Mouse (Mus musculus) lung, embryonic 14.5 days (tissue): ENCODE measurements around the gene Ypel4. TPM values are rescaled to one million over a fixed set of nuclear protein-coding genes. Genes with fewer than 3 reads are reported as not detected.
"Not testable (repeated sequence)": the region's sequence is repeated elsewhere in the genome, so short reads cannot be mapped to it uniquely, and the experiment has no call there.

Experiments
- ATAC-seq: fragments of 200-750 bp; cut with Nextera tagmentation; 2 replicates; pipeline ENCODE4 v1.8.0; 2017; ENCODE audit warnings: mild to moderate bottlenecking, moderate TSS enrichment, moderate library complexity; ENCODE audit not compliant: insufficient read depth
- DNase-seq: peaks from one replicate; pipeline ENCODE4 v3.0.0-alpha.2; 2015
- H3K27ac ChIP-seq: fragments of 300-500 bp; sonication (generic); 2 replicates; pipeline ENCODE4 v1.5.1; 2014; ENCODE audit warnings: low read depth, mild to moderate bottlenecking, moderate library complexity
- H3K27me3 ChIP-seq: fragments of 300-500 bp; sonication (generic); 2 replicates; pipeline ENCODE4 v1.6.1; 2014; ENCODE audit warnings: low read length, control low read depth; ENCODE audit not compliant: insufficient read depth
- H3K36me3 ChIP-seq: fragments of 300-500 bp; sonication (generic); 2 replicates; pipeline ENCODE4 v1.6.1; 2014; ENCODE audit warnings: control low read depth; ENCODE audit not compliant: insufficient read depth
- H3K4me1 ChIP-seq: fragments of 300-500 bp; sonication (generic); 2 replicates; pipeline ENCODE4 v1.6.1; 2014; ENCODE audit warnings: antibody characterized with exemption, control low read depth; ENCODE audit not compliant: insufficient read depth
- H3K4me2 ChIP-seq: fragments of 300-500 bp; sonication (generic); 2 replicates; pipeline ENCODE4 v1.6.1; 2014; ENCODE audit warnings: mild to moderate bottlenecking
- H3K4me3 ChIP-seq: fragments of 300-500 bp; sonication (generic); 2 replicates; pipeline ENCODE4 v1.5.1; 2014; ENCODE audit warnings: low read depth, low read length
- H3K9ac ChIP-seq: fragments of 300-500 bp; sonication (generic); 2 replicates; pipeline ENCODE4 v1.6.1; 2014
- H3K9me3 ChIP-seq: fragments of 300-500 bp; sonication (generic); 2 replicates; pipeline ENCODE4 v1.6.1; 2016; ENCODE audit warnings: low read depth, low read length, control low read depth
- CTCF ChIP-seq: IDR thresholded peaks from 2 replicates; pipeline ENCODE4 v1.5.1; 2016; ENCODE audit warnings: antibody characterized with exemption, low read depth
- WGBS: fragments of 180-500 bp; shearing (Covaris S2); extraction: QIAGEN DNeasy Blood & Tissue Kit; methylation state at CpG from one replicate; pipeline ENCODE4 v1.1.7; 2014; 5-methylcytosine and 5-hydroxymethylcytosine counted together
- polyA plus RNA-seq: library from polyadenylated mRNA; unstranded; fragments of >200 nt; fragmentation: Nextera tagmentation; extraction: Ambion mirVana; gene quantifications from 2 replicates; pipeline ENCODE4 v1.2.1, GENCODE M21; 2014

The Ypel4 gene
- polyA plus RNA-seq, 1 experiment from 2014 or later = 7.4 TPM

DNA sequence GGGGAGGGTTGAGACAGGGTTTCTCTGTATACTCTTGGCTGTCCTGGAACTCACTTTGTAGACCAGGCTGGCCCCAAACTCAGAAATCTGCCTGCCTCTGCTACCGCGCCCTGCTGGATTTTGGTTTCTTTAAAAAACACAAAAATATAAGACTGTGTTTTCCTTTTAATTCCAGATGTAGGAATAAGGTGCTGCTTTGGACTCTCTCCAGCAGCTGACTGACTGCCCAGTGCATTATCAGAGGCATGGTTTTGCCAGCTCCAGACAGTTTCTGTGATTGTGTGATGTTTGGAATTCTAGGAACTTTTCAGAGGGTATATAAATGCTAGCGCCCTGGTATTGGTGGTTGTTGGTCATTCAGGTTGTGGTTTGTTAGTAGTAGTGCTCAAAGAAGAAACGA is 16.5 kb upstream of the Ypel4 start:
- no peak for ATAC-seq
- Histone ChIP-seq H3K9ac (no peak overlapping the region), H3K36me3 (peaks cover 10% of the 10 kb centered on the region; the same call in 1 of the 2 replicates), H3K4me3 (no peak overlapping the region), H3K27ac (no peak overlapping the region), H3K9me3 (no peaks in the 10 kb centered on the region), H3K4me1 (no peaks in the 10 kb centered on the region), H3K27me3 (no peaks in the 10 kb centered on the region), H3K4me2 (no peak overlapping the region)
- no peak for TF ChIP-seq CTCF
- 96% methylated on average over 4 of the region's 4 CpGs for WGBS
- DNase-seq = no peak

DNA sequence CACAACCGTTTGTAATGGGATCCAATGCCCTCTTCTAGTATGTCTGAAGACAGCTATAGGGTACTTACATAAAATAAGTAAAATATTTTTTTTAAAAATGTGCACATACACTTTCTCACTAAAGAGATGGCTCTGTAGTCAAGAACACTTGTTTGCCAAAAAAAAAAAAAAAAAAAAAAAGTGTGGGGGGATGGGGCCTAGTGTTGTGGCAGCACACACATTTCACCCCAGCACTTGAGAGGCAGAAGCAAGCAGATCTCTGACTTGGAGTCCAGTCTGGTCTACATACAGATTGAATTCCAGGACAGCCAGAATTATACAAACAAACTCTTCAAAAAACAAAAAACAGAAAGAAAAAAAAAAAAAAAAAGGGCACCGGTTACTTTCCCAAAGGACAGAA is 13.1 kb upstream of the Ypel4 start:
- WGBS = 95% methylated on average over 2 of the region's 2 CpGs
- H3K27me3 ChIP-seq = no peaks in the 10 kb centered on the region
- ATAC-seq = no peak
- no peak overlapping the region for H3K4me3 ChIP-seq
- H3K27ac ChIP-seq = no peak overlapping the region
- no peak for DNase-seq
- H3K36me3 ChIP-seq = peaks cover 34% of the 10 kb centered on the region
- no peaks in the 10 kb centered on the region for H3K9me3 ChIP-seq
- H3K9ac ChIP-seq = no peak overlapping the region
- H3K4me1 ChIP-seq = no peaks in the 10 kb centered on the region; the same call in 1 of the 2 replicates
- TF ChIP-seq CTCF = no peak
- no peak overlapping the region for H3K4me2 ChIP-seq

- H3K27me3 ChIP-seq = no peaks in the 10 kb centered on the region
- H3K4me2 ChIP-seq = no peak overlapping the region
- H3K9ac ChIP-seq = no peak overlapping the region
- no peaks in the 10 kb centered on the region for H3K9me3 ChIP-seq
- H3K36me3 ChIP-seq = peaks cover 35% of the 10 kb centered on the region
- no peak for TF ChIP-seq CTCF
- no peak overlapping the region for H3K4me3 ChIP-seq
- no peak overlapping the region for H3K27ac ChIP-seq
- ATAC-seq (no peak), DNase-seq (no peak)
- 81% methylated on average over 3 of the region's 3 CpGs for WGBS
- H3K4me1 ChIP-seq = no peaks in the 10 kb centered on the region; the same call in 1 of the 2 replicates
Measured at GRCm38 (mm10) chr2:84721182-84721581, 12.7 kb upstream of the Ypel4 start.

- WGBS = 95% methylated on average over 14 of the region's 14 CpGs
- H3K4me2 ChIP-seq = no peak overlapping the region
- DNase-seq = no peak
- no peak overlapping the region for H3K9ac ChIP-seq
- no peaks in the 10 kb centered on the region for H3K9me3 ChIP-seq
- no peaks in the 10 kb centered on the region for H3K27me3 ChIP-seq
- peaks cover 3% of the 10 kb centered on the region; the same call in 1 of the 2 replicates for H3K4me1 ChIP-seq
- H3K27ac ChIP-seq = no peak overlapping the region
- no peak overlapping the region for H3K4me3 ChIP-seq
- peaks cover 35% of the 10 kb centered on the region for H3K36me3 ChIP-seq
- TF ChIP-seq CTCF = no peak
- no peak for ATAC-seq
Measured at GRCm38 (mm10) chr2:84723856-84724255, 10.0 kb upstream of the Ypel4 start.

GRCm38 (mm10) chr2:84725770-84726169 is 8.1 kb upstream of the Ypel4 start:
- TF ChIP-seq CTCF = no peak

DNA sequence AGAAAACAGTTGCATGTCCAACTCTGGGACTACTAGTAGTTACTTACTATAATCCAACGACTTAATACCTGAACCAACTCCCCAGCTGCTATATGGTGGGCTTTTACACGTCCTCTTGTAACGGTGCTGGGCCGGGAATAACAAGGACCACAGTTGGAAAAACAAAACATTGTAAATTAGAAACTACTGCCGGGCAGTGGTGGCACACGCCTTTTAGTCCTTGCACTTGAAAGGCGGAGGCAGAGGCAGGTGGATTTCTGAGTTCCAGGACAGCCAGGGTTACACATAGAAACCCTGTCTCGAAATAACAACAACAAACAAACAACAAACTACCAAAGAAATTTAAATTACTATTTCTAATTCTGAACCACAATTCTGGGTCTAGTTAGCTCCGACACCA is 7.1 kb upstream of the Ypel4 start:
- no peak for ATAC-seq
- Histone ChIP-seq H3K27me3 (no peaks in the 10 kb centered on the region), H3K36me3 (peaks cover 27% of the 10 kb centered on the region), H3K4me1 (peaks cover 3% of the 10 kb centered on the region; the same call in 1 of the 2 replicates), H3K9ac (peak overlapping the region; percentile 64), H3K4me3 (peak overlapping the region; percentile 63), H3K4me2 (peak overlapping the region; percentile 87), H3K27ac (no peak overlapping the region), H3K9me3 (no peaks in the 10 kb centered on the region)
- 1% methylated on average over 9 of the region's 9 CpGs for WGBS
- TF ChIP-seq CTCF = no peak
- DNase-seq = no peak

More at GRCm38 (mm10) chr2:84725770-84726169, 8.1 kb upstream of the Ypel4 start:
- H3K4me2 ChIP-seq = peak overlapping the region; percentile 87
- DNase-seq = no peak
- peak overlapping the region; percentile 63; the same call in 1 of the 2 replicates for H3K4me3 ChIP-seq
- H3K4me1 ChIP-seq = peaks cover 3% of the 10 kb centered on the region; the same call in 1 of the 2 replicates
- H3K36me3 ChIP-seq = peaks cover 35% of the 10 kb centered on the region
- H3K9me3 ChIP-seq = no peaks in the 10 kb centered on the region
- WGBS = 93% methylated on average over 10 of the region's 10 CpGs
- H3K9ac ChIP-seq = peak overlapping the region; percentile 64; the same call in 1 of the 2 replicates
- no peak overlapping the region for H3K27ac ChIP-seq
- H3K27me3 ChIP-seq = no peaks in the 10 kb centered on the region
- no peak for ATAC-seq

GRCm38 (mm10) chr2:84727172-84727858 is 6.5 kb upstream of the Ypel4 start, which contains the start of gene Clp1:
Gene Clp1 (minus strand): TSS chr2:84727350.
- Histone ChIP-seq H3K36me3 (peaks cover 27% of the 10 kb centered on the region), H3K4me3 (peak within 1 kb of the TSS; percentile 63)

GRCm38 (mm10) chr2:84728191-84728590 is 5.7 kb upstream of the Ypel4 start:
- H3K27ac ChIP-seq, H3K4me1 ChIP-seq, H3K27me3 ChIP-seq, H3K9me3 ChIP-seq, H3K9ac ChIP-seq, H3K4me3 ChIP-seq, DNase-seq, ATAC-seq: not testable (repeated sequence)
- 81% methylated on average over 5 of the region's 5 CpGs for WGBS
- peak overlapping the region; percentile 87 for H3K4me2 ChIP-seq
- H3K36me3 ChIP-seq = peaks cover 25% of the 10 kb centered on the region

More at GRCm38 (mm10) chr2:84727172-84727858, 6.5 kb upstream of the Ypel4 start, which contains the start of gene Clp1:
- H3K27ac ChIP-seq = peak within 1 kb of the TSS; percentile 88
- H3K27me3 ChIP-seq = no peaks in the 10 kb centered on the region
- no peaks in the 10 kb centered on the region for H3K9me3 ChIP-seq
- H3K4me2 ChIP-seq = peak within 1 kb of the TSS; percentile 87
- TF ChIP-seq CTCF = no peak
- ATAC-seq = peak; percentile 96
- peak within 1 kb of the TSS; percentile 64 for H3K9ac ChIP-seq
- peaks cover 3% of the 10 kb centered on the region; the same call in 1 of the 2 replicates for H3K4me1 ChIP-seq
- under 1% methylated on average over 39 of the region's 39 CpGs for WGBS
- peak; percentile 99 for DNase-seq
